Mouse (Mus musculus) thymus, adult 2 months (tissue): ENCODE data around the gene Map7d1.

Experiments used
- CTCF ChIP-seq: fragments of 200-500 bp; IDR thresholded peaks from 2 replicates; pipeline ENCODE4 v1.5.1; 2012; ENCODE audit warnings: mild to moderate bottlenecking, control low read depth, low read length, moderate library complexity, borderline replicate concordance; ENCODE audit not compliant: control insufficient read depth, poor library complexity, insufficient read depth; ENCODE audit errors: extremely low read depth
- POLR2A ChIP-seq: fragments of 200-500 bp; IDR thresholded peaks from 2 replicates; pipeline ENCODE4 v1.6.1; 2012; ENCODE audit warnings: mild to moderate bottlenecking, low read length, control low read depth, moderate library complexity; ENCODE audit not compliant: control insufficient read depth, poor library complexity, insufficient read depth; ENCODE audit errors: extremely low read depth

GRCm38 (mm10) chr4:126241956-126242355 is 14.2 kb downstream of the Map7d1 start:
- TF ChIP-seq POLR2A (no peak), CTCF (no peak)
